Mouse (Mus musculus): ENCODE measurements around the gene Crcp.

DNA sequence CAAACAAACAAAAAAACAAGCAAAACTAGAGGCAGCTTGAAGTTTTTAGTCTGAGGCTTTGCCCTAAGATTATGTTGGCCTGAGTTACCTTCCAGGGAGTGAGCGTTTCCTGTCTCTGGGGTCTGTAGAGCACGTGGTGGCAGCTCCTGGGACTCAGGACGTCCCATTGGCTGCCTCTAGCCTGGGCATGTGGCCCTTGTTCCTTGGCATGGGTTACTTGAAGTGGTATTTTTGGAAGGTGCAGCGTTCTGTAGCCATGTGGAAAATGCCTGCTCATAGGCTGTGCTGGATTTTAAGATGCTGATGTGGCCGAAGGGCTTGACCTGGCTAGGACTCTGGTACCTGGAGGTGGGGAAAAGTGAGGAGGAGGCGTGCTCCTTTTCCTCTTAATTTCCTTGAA, 47.3 kb downstream of the Crcp start:
- TF ChIP-seq CTCF (IDR thresholded peaks at IDR 0.05; ENCODE audit: extremely low read depth, insufficient read depth, insufficient read length, insufficient replicate concordance) (no peak), POLR2A (IDR thresholded peaks at IDR 0.05; ENCODE audit: low read depth, low read length) (no peak)
